Mouse (Mus musculus): ENCODE results near the gene Prkn. TPM values are rescaled to one million over a fixed set of nuclear protein-coding genes. Genes with fewer than 3 reads are reported as not detected.

The Prkn gene
- polyA plus RNA-seq, 1 experiment from 2014 or later: 2.8 TPM

DNA sequence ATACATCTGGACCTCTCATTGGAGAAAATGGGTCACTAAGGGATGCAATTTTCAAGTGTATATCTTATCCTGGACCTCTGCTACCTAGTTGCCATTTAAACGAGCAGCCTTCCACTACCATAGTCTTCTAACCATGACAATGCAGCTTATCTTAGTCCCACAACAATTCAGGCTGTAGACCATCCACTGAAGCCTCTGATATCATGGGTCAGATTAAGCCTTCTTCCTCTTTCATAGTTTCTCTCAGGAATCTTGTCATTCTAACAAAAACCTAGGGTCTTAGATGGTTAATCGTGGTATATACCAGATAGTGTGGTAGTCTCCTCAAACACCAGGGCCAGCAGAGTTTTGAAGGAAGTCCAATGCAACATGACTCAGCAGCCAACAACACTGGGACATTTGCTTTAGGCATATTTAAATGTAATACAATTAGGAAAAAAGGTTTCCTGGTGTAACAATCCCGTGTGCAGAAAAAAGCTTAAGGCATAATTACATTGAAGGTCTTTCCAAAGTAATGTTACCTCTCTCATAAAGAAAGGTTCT lies 61.6 kb downstream of the Prkn start:
- DNase-seq (ENCODE audit: low spot score): no peak
- H3K4me2 ChIP-seq (replicated peaks; ENCODE audit: low read depth, low read length): no peak overlapping the region

DNA sequence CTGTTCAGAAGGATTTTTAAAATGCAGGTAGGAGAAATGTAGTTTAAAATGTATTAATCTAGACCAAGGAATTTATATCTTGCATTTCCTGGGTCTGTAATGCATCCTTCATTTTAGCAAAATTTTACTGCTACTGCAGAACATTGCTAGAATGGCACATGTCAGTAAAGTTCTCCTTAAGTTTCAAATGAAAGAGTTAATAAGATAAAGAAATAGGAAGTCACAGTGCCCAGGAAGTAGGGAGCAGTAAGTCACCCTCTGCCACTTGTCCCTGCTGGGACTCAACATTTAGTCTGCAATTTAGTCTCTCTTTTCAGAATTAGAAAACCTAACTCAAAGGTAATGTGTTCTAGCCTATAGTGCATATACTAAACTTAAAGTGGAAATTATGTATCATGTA lies 96.5 kb downstream of the Prkn start:
- ATAC-seq (no peak), DNase-seq (ENCODE audit: low spot score) (no peak)
- Histone ChIP-seq H3K4me1 (ENCODE audit: insufficient read depth, low read depth, low read length) (no peaks in the 10 kb centered on the region), H3K4me3 (ENCODE audit: low read depth, low read length) (no peak overlapping the region), H3K4me2 (replicated peaks; ENCODE audit: low read depth, low read length) (no peak overlapping the region), H3K36me3 (ENCODE audit: insufficient read depth, low read length) (no peaks in the 10 kb centered on the region), H3K27me3 (replicated peaks; ENCODE audit: insufficient read depth, low read length) (no peaks in the 10 kb centered on the region), H3K9me3 (ENCODE audit: low read length) (no peaks in the 10 kb centered on the region), H3K9ac (replicated peaks; ENCODE audit: low read depth) (no peak overlapping the region), H3K27ac (ENCODE audit: low read length) (no peak overlapping the region)
- TF ChIP-seq CTCF (IDR thresholded peaks at IDR 0.05) (no peak), EP300 (IDR thresholded peaks at IDR 0.05) (no peak)

More for the DNA sequence above, 61.6 kb downstream of the Prkn start:
- TF ChIP-seq CTCF (IDR thresholded peaks at IDR 0.05) (no peak), EP300 (IDR thresholded peaks at IDR 0.05) (no peak)
- no peak overlapping the region for H3K4me3 ChIP-seq (ENCODE audit: low read depth, low read length)
- no peaks in the 10 kb centered on the region for H3K36me3 ChIP-seq (ENCODE audit: insufficient read depth, low read length)
- no peaks in the 10 kb centered on the region for H3K9me3 ChIP-seq (ENCODE audit: low read length)
- H3K9ac ChIP-seq (replicated peaks; ENCODE audit: low read depth): no peak overlapping the region
- ATAC-seq: no peak
- H3K27me3 ChIP-seq (replicated peaks; ENCODE audit: insufficient read depth, low read length): no peaks in the 10 kb centered on the region
- 80% methylated on average over 3 of the region's 3 CpGs for WGBS
- H3K27ac ChIP-seq (ENCODE audit: low read length): no peak overlapping the region
- H3K4me1 ChIP-seq (ENCODE audit: insufficient read depth, low read depth, low read length): no peaks in the 10 kb centered on the region

DNA sequence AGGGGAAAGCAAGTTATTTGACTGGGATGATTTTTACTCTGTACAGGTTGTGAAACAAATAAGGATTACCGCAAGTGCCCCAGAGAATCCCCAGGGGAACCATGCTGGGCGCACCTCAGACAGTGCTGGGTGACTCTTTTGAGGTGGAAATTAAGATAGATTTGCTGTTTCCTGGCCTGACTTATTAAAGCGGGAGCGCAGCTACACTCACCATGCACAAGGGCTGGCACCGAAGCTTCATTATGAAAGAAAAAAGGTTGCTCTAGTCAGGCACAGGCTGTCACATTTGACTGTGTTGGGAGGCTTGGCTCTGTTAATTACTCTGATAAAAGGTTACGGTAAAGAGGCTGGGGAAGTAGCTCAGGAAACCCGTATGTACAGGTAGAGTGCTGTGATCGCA lies 97.7 kb downstream of the Prkn start:
- no peaks in the 10 kb centered on the region for H3K9me3 ChIP-seq (ENCODE audit: low read length)
- ATAC-seq (no peak), DNase-seq (ENCODE audit: low spot score) (no peak)
- H3K9ac ChIP-seq (replicated peaks; ENCODE audit: low read depth): no peak overlapping the region
- 55% methylated on average over 8 of the region's 8 CpGs for WGBS
- H3K4me3 ChIP-seq (ENCODE audit: low read depth, low read length): no peak overlapping the region
- no peak for TF ChIP-seq EP300 (IDR thresholded peaks at IDR 0.05)
- TF ChIP-seq CTCF (IDR thresholded peaks at IDR 0.05): no peak
- no peaks in the 10 kb centered on the region for H3K36me3 ChIP-seq (ENCODE audit: insufficient read depth, low read length)
- H3K27ac ChIP-seq (ENCODE audit: low read length): no peak overlapping the region
- no peak overlapping the region for H3K4me2 ChIP-seq (replicated peaks; ENCODE audit: low read depth, low read length)
- no peaks in the 10 kb centered on the region for H3K27me3 ChIP-seq (replicated peaks; ENCODE audit: insufficient read depth, low read length)
- H3K4me1 ChIP-seq (ENCODE audit: insufficient read depth, low read depth, low read length): no peaks in the 10 kb centered on the region

DNA sequence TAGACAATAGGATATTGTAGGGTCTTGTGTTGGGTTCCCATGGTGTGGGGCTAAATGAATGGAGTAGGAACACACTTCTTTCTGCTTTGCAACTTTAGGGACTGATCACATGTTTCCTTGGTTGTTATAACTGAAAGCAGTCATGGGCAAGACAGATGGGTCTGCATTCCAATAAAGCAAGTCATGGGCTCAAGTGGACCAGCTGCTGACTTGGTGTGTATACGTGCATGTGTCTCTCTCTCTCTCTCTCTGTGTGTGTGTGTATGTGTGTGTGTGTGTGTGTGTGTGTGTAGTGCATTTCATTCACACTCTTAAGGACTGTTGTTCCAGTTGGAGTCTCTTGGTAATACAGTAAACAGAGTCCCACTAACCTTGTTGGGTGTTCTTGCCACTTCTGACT lies 98.6 kb downstream of the Prkn start:
- Histone ChIP-seq H3K9me3 (ENCODE audit: low read length) (no peaks in the 10 kb centered on the region), H3K9ac (replicated peaks; ENCODE audit: low read depth) (no peak overlapping the region), H3K36me3 (ENCODE audit: insufficient read depth, low read length) (no peaks in the 10 kb centered on the region), H3K27ac (ENCODE audit: low read length) (no peak overlapping the region), H3K27me3 (replicated peaks; ENCODE audit: insufficient read depth, low read length) (no peaks in the 10 kb centered on the region), H3K4me2 (replicated peaks; ENCODE audit: low read depth, low read length) (no peak overlapping the region), H3K4me3 (ENCODE audit: low read depth, low read length) (no peak overlapping the region), H3K4me1 (ENCODE audit: insufficient read depth, low read depth, low read length) (no peaks in the 10 kb centered on the region)
- no peak; the same call in 1 of the 2 replicates for ATAC-seq
- TF ChIP-seq EP300 (IDR thresholded peaks at IDR 0.05) (no peak), CTCF (IDR thresholded peaks at IDR 0.05) (no peak)
- peak; percentile 27 for DNase-seq (ENCODE audit: low spot score)
- 35% methylated on average over 1 of the region's 1 CpGs for WGBS

DNA sequence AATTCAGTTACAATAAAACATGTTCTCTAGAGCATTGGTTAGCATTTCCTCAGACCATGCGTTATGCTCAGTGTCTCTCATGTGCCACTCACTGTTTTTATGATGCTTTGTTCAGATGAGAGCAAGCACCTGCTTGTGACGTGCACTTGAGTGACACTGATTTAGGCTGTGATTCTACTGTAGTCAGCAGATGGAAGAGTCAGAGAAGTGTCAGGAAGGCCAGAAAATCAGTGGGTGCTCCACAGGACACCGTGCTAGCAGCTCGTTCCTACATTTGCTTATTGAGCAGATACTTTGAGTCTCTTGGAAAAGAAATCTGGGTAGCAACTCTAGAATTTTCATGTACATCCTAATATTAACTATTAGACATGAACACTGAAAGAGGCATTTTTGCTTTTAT lies 106.4 kb downstream of the Prkn start:
- Histone ChIP-seq H3K4me1 (ENCODE audit: insufficient read depth, low read depth, low read length) (no peaks in the 10 kb centered on the region), H3K36me3 (ENCODE audit: insufficient read depth, low read length) (no peaks in the 10 kb centered on the region), H3K9me3 (ENCODE audit: low read length) (no peaks in the 10 kb centered on the region), H3K4me3 (ENCODE audit: low read depth, low read length) (no peak overlapping the region), H3K27me3 (replicated peaks; ENCODE audit: insufficient read depth, low read length) (no peaks in the 10 kb centered on the region), H3K9ac (replicated peaks; ENCODE audit: low read depth) (no peak overlapping the region), H3K4me2 (replicated peaks; ENCODE audit: low read depth, low read length) (no peak overlapping the region), H3K27ac (ENCODE audit: low read length) (no peak overlapping the region)
- WGBS: 86% methylated on average over 4 of the region's 4 CpGs
- TF ChIP-seq EP300 (IDR thresholded peaks at IDR 0.05): no peak
- no peak for TF ChIP-seq CTCF (IDR thresholded peaks at IDR 0.05)
- no peak for ATAC-seq
- DNase-seq (ENCODE audit: low spot score): no peak

DNA sequence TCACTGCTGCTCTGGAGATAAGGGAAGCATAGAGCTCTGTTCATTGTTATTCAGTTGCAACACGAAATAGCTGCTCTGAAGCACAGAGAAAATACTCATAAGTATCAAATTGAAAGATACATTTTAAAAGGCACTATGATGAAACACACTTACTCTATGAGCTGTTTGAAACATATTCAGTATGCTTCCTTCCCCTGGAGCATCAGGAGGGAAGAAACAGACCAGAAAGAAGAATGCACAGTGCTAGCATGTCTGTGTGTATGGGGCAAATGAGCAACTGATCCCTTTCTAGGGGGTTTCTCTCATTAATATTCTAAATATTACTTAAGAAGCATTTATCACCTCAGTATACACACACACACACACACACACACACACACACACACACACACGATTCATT lies 107.4 kb downstream of the Prkn start:
- Histone ChIP-seq H3K4me2 (replicated peaks; ENCODE audit: low read depth, low read length) (no peak overlapping the region), H3K27ac (ENCODE audit: low read length) (no peak overlapping the region), H3K27me3 (replicated peaks; ENCODE audit: insufficient read depth, low read length) (no peaks in the 10 kb centered on the region), H3K36me3 (ENCODE audit: insufficient read depth, low read length) (no peaks in the 10 kb centered on the region), H3K9ac (replicated peaks; ENCODE audit: low read depth) (no peak overlapping the region), H3K4me3 (ENCODE audit: low read depth, low read length) (no peak overlapping the region), H3K9me3 (ENCODE audit: low read length) (no peaks in the 10 kb centered on the region), H3K4me1 (ENCODE audit: insufficient read depth, low read depth, low read length) (no peaks in the 10 kb centered on the region)
- ATAC-seq (0 out of 2 replicates have a peak, but pooled peaks have one; percentile 25), DNase-seq (ENCODE audit: low spot score) (peak; percentile 46)
- WGBS: 48% methylated on average over 2 of the region's 2 CpGs
- TF ChIP-seq EP300 (IDR thresholded peaks at IDR 0.05) (no peak), CTCF (IDR thresholded peaks at IDR 0.05) (no peak)

Measured in lung, postnatal 0 days (tissue).